Mouse (Mus musculus) kidney, postnatal 36 days (tissue): ENCODE results near the gene Ncapg2.

Experiments
- DNase-seq, 2 experiments: peaks; one replicate each; pipeline ENCODE4 v3.0.0; 2021 to 2022; ENCODE audit warnings: mixed read lengths in 2 of 2

The Ncapg2 gene

GRCm38 (mm10) chr12:116405045-116405835 is at the start of gene Ncapg2:
Ncapg2 (plus strand) TSS chr12:116405402.
- DNase-seq = peak; percentile 98 to 100

GRCm38 (mm10) chr12:116362091-116362490 is 43.1 kb upstream of the Ncapg2 start:
- DNase-seq = no peak

- no peak for DNase-seq
Observed at GRCm38 (mm10) chr12:116366900-116367299, 38.3 kb upstream of the Ncapg2 start.

GRCm38 (mm10) chr12:116367346-116367745 is 37.9 kb upstream of the Ncapg2 start:
- no peak for DNase-seq

GRCm38 (mm10) chr12:116368857-116369256 is 36.3 kb upstream of the Ncapg2 start:
- no peak for DNase-seq

GRCm38 (mm10) chr12:116383101-116383500 is 22.1 kb upstream of the Ncapg2 start:
- DNase-seq = no peak

- DNase-seq = no peak
Observed at GRCm38 (mm10) chr12:116383995-116384394, 21.2 kb upstream of the Ncapg2 start.

GRCm38 (mm10) chr12:116386802-116387201 is 18.4 kb upstream of the Ncapg2 start:
- DNase-seq = no peak

- no peak for DNase-seq
Observed at GRCm38 (mm10) chr12:116389868-116390267, 15.3 kb upstream of the Ncapg2 start.

- DNase-seq = peak in 1 of 2 experiments; percentile 4
Observed at GRCm38 (mm10) chr12:116394327-116394726, 10.9 kb upstream of the Ncapg2 start.

GRCm38 (mm10) chr12:116395312-116395711 is 9.9 kb upstream of the Ncapg2 start:
- DNase-seq = no peak

GRCm38 (mm10) chr12:116396072-116396695 is 9.0 kb upstream of the Ncapg2 start:
- no peak for DNase-seq

GRCm38 (mm10) chr12:116404012-116404679 is 1.1 kb upstream of the Ncapg2 start:
- DNase-seq = no peak

GRCm38 (mm10) chr12:116405836-116406155 is 594 bp downstream of the Ncapg2 start:
- peak in 1 of 2 experiments; percentile 29 for DNase-seq

- DNase-seq = no peak
Observed at GRCm38 (mm10) chr12:116407883-116408282, 2.7 kb downstream of the Ncapg2 start.

GRCm38 (mm10) chr12:116414941-116415340 is 9.7 kb downstream of the Ncapg2 start:
- no peak for DNase-seq

GRCm38 (mm10) chr12:116416514-116416913 is 11.3 kb downstream of the Ncapg2 start:
- DNase-seq = no peak

GRCm38 (mm10) chr12:116421656-116422055 is 16.5 kb downstream of the Ncapg2 start:
- no peak for DNase-seq

GRCm38 (mm10) chr12:116425392-116425791 is 20.2 kb downstream of the Ncapg2 start:
- no peak for DNase-seq

- DNase-seq = no peak
Observed at GRCm38 (mm10) chr12:116433742-116434141, 28.5 kb downstream of the Ncapg2 start.

- DNase-seq = no peak
Observed at GRCm38 (mm10) chr12:116435232-116435631, 30.0 kb downstream of the Ncapg2 start.

- DNase-seq = no peak
Observed at GRCm38 (mm10) chr12:116436125-116436524, 30.9 kb downstream of the Ncapg2 start.

- DNase-seq = peak; percentile 61 to 70
Observed at GRCm38 (mm10) chr12:116438591-116438990, 33.4 kb downstream of the Ncapg2 start.

GRCm38 (mm10) chr12:116442184-116442583 is 37.0 kb downstream of the Ncapg2 start:
- no peak for DNase-seq
